Mouse (Mus musculus) forebrain, embryonic 13.5 days (tissue): ENCODE data around the gene Ssb. TPM values are rescaled to one million over a fixed set of nuclear protein-coding genes. Genes with fewer than 3 reads are reported as not detected.

Experiments used
- ATAC-seq: fragments of 200-750 bp; cut with Nextera tagmentation; 2 replicates; pipeline ENCODE4 v1.8.0; 2017
- H3K27ac ChIP-seq: fragments of 300-500 bp; sonication (generic); 2 replicates; pipeline ENCODE4 v1.5.1; 2015; ENCODE audit warnings: inconsistent platforms, mild to moderate bottlenecking, moderate library complexity
- H3K27me3 ChIP-seq: fragments of 300-500 bp; sonication (generic); 2 replicates; pipeline ENCODE4 v1.6.1; 2015; ENCODE audit warnings: mild to moderate bottlenecking, inconsistent platforms
- H3K36me3 ChIP-seq: fragments of 300-500 bp; sonication (generic); 2 replicates; pipeline ENCODE4 v1.6.1; 2015; ENCODE audit warnings: mild to moderate bottlenecking, inconsistent platforms; ENCODE audit not compliant: poor library complexity, severe bottlenecking
- H3K4me1 ChIP-seq: fragments of 300-500 bp; sonication (generic); 2 replicates; pipeline ENCODE4 v1.6.1; 2015; ENCODE audit warnings: inconsistent platforms
- H3K4me2 ChIP-seq: fragments of 300-500 bp; sonication (generic); 2 replicates; pipeline ENCODE4 v1.6.1; 2015; ENCODE audit warnings: inconsistent platforms, mild to moderate bottlenecking, moderate library complexity
- H3K4me3 ChIP-seq: fragments of 300-500 bp; sonication (generic); 2 replicates; pipeline ENCODE4 v1.5.1; 2015; ENCODE audit warnings: mild to moderate bottlenecking, inconsistent platforms
- H3K9ac ChIP-seq: fragments of 300-500 bp; sonication (generic); 2 replicates; pipeline ENCODE4 v1.6.1; 2015; ENCODE audit warnings: mild to moderate bottlenecking, inconsistent platforms
- H3K9me3 ChIP-seq: fragments of 300-500 bp; sonication (generic); replicated peaks from 2 replicates; pipeline ENCODE4 v1.6.1; 2016; ENCODE audit warnings: inconsistent platforms
- WGBS: fragments of 180-500 bp; shearing (Covaris S2); methylation state at CpG from one replicate; pipeline ENCODE4 v1.1.7; 2015; 5-methylcytosine and 5-hydroxymethylcytosine counted together
- polyA plus RNA-seq: library from polyadenylated mRNA; unstranded; fragments of >200 nt; fragmentation: Nextera tagmentation; extraction: Ambion mirVana; gene quantifications from 2 replicates; pipeline ENCODE4 v1.2.1, GENCODE M21; 2015

Ssb gene
- polyA plus RNA-seq, 1 experiment from 2014 or later = 426 TPM

- H3K36me3 ChIP-seq = peaks cover 40% of the 10 kb centered on the region
- no peak overlapping the region for H3K4me2 ChIP-seq
- ATAC-seq = peak; percentile 30; the same call in 1 of the 2 replicates
- H3K9me3 ChIP-seq = no peaks in the 10 kb centered on the region
- peaks cover 6% of the 10 kb centered on the region; the same call in 1 of the 2 replicates for H3K4me1 ChIP-seq
- no peak overlapping the region for H3K9ac ChIP-seq
- no peaks in the 10 kb centered on the region for H3K27me3 ChIP-seq
- no peak overlapping the region for H3K27ac ChIP-seq
- H3K4me3 ChIP-seq = no peak overlapping the region
- 69% methylated on average over 7 of the region's 7 CpGs for WGBS
Measured at GRCm38 (mm10) chr2:69837244-69837967, 24.0 kb upstream of the Ssb start.

GRCm38 (mm10) chr2:69837996-69838395 lies 23.4 kb upstream of the Ssb start:
- no peaks in the 10 kb centered on the region for H3K9me3 ChIP-seq

GRCm38 (mm10) chr2:69838707-69839106 lies 22.7 kb upstream of the Ssb start:
- no peak for ATAC-seq
- Histone ChIP-seq H3K4me1 (peaks cover 6% of the 10 kb centered on the region; the same call in 1 of the 2 replicates), H3K36me3 (peaks cover 28% of the 10 kb centered on the region), H3K4me2 (no peak overlapping the region), H3K27me3 (no peaks in the 10 kb centered on the region), H3K4me3 (no peak overlapping the region), H3K9me3 (no peaks in the 10 kb centered on the region), H3K9ac (no peak overlapping the region), H3K27ac (no peak overlapping the region)

More at GRCm38 (mm10) chr2:69837996-69838395, 23.4 kb upstream of the Ssb start:
- peaks cover 35% of the 10 kb centered on the region for H3K36me3 ChIP-seq
- H3K9ac ChIP-seq = no peak overlapping the region
- no peak overlapping the region for H3K27ac ChIP-seq
- no peak for ATAC-seq
- WGBS = 23% methylated on average over 3 of the region's 3 CpGs
- H3K4me3 ChIP-seq = no peak overlapping the region
- no peaks in the 10 kb centered on the region for H3K27me3 ChIP-seq
- peaks cover 6% of the 10 kb centered on the region; the same call in 1 of the 2 replicates for H3K4me1 ChIP-seq
- H3K4me2 ChIP-seq = no peak overlapping the region

- Histone ChIP-seq H3K27ac (no peak overlapping the region), H3K9ac (no peak overlapping the region), H3K4me3 (no peak overlapping the region), H3K36me3 (peaks cover 15% of the 10 kb centered on the region), H3K4me1 (peaks cover 6% of the 10 kb centered on the region; the same call in 1 of the 2 replicates), H3K4me2 (no peak overlapping the region), H3K27me3 (no peaks in the 10 kb centered on the region), H3K9me3 (no peaks in the 10 kb centered on the region)
- ATAC-seq = peak; percentile 48; the same call in 1 of the 2 replicates
- 21% methylated on average over 6 of the region's 6 CpGs for WGBS
Measured at GRCm38 (mm10) chr2:69840261-69840660, 21.1 kb upstream of the Ssb start.

GRCm38 (mm10) chr2:69849215-69849614 lies 12.1 kb upstream of the Ssb start:
- WGBS = 74% methylated on average over 6 of the region's 6 CpGs
- no peak overlapping the region for H3K27ac ChIP-seq
- no peak overlapping the region for H3K4me2 ChIP-seq
- H3K9me3 ChIP-seq = no peaks in the 10 kb centered on the region
- no peak overlapping the region for H3K4me3 ChIP-seq
- no peaks in the 10 kb centered on the region for H3K27me3 ChIP-seq
- no peaks in the 10 kb centered on the region for H3K4me1 ChIP-seq
- H3K9ac ChIP-seq = no peak overlapping the region
- no peak for ATAC-seq
- H3K36me3 ChIP-seq = no peaks in the 10 kb centered on the region

- Histone ChIP-seq H3K4me2 (no peak overlapping the region), H3K9me3 (no peaks in the 10 kb centered on the region), H3K4me3 (no peak overlapping the region), H3K27me3 (no peaks in the 10 kb centered on the region), H3K27ac (no peak overlapping the region), H3K36me3 (no peaks in the 10 kb centered on the region), H3K4me1 (no peaks in the 10 kb centered on the region), H3K9ac (no peak overlapping the region)
- ATAC-seq = no peak
- 44% methylated on average over 2 of the region's 2 CpGs for WGBS
Measured at GRCm38 (mm10) chr2:69851427-69852058, 9.8 kb upstream of the Ssb start.

- Histone ChIP-seq H3K9ac (no peak overlapping the region), H3K4me2 (no peak overlapping the region), H3K27ac (no peak overlapping the region), H3K9me3 (no peaks in the 10 kb centered on the region), H3K4me1 (no peaks in the 10 kb centered on the region), H3K36me3 (no peaks in the 10 kb centered on the region), H3K27me3 (no peaks in the 10 kb centered on the region), H3K4me3 (no peak overlapping the region)
- no peak for ATAC-seq
- WGBS = 77% methylated on average over 8 of the region's 8 CpGs
Measured at GRCm38 (mm10) chr2:69856392-69856791, 5.0 kb upstream of the Ssb start.

GRCm38 (mm10) chr2:69857882-69858281 lies 3.5 kb upstream of the Ssb start:
- ATAC-seq = no peak
- H3K9ac ChIP-seq = no peak overlapping the region
- no peaks in the 10 kb centered on the region for H3K36me3 ChIP-seq
- WGBS = 74% methylated on average over 1 of the region's 1 CpGs
- peaks cover 7% of the 10 kb centered on the region for H3K4me1 ChIP-seq
- no peaks in the 10 kb centered on the region for H3K9me3 ChIP-seq
- H3K4me3 ChIP-seq = no peak overlapping the region
- H3K4me2 ChIP-seq = no peak overlapping the region
- H3K27me3 ChIP-seq = no peaks in the 10 kb centered on the region
- no peak overlapping the region for H3K27ac ChIP-seq

- Histone ChIP-seq H3K36me3 (peaks cover 10% of the 10 kb centered on the region; the same call in 1 of the 2 replicates), H3K4me1 (peaks cover 27% of the 10 kb centered on the region), H3K9me3 (no peaks in the 10 kb centered on the region), H3K4me2 (peak overlapping the region; percentile 87), H3K4me3 (peak overlapping the region; percentile 100), H3K27me3 (no peaks in the 10 kb centered on the region), H3K27ac (peak overlapping the region; percentile 55; the same call in 1 of the 2 replicates), H3K9ac (peak overlapping the region; percentile 100)
- ATAC-seq = peak; percentile 39
- 13% methylated on average over 12 of the region's 13 CpGs for WGBS
Measured at GRCm38 (mm10) chr2:69860972-69861452, 350 bp upstream of the Ssb start.

GRCm38 (mm10) chr2:69862117-69862657 lies 825 bp downstream of the Ssb start:
- ATAC-seq = no peak

GRCm38 (mm10) chr2:69883990-69884391 lies 22.6 kb downstream of the Ssb start:
- H3K9me3 ChIP-seq = no peaks in the 10 kb centered on the region
- ATAC-seq = no peak
- H3K27me3 ChIP-seq = no peaks in the 10 kb centered on the region
- peaks cover 12% of the 10 kb centered on the region for H3K4me1 ChIP-seq
- no peaks in the 10 kb centered on the region for H3K36me3 ChIP-seq
- no peak overlapping the region for H3K4me3 ChIP-seq
- no peak overlapping the region for H3K27ac ChIP-seq
- 67% methylated on average over 2 of the region's 2 CpGs for WGBS
- H3K9ac ChIP-seq = no peak overlapping the region
- H3K4me2 ChIP-seq = peak overlapping the region; percentile 73

More at GRCm38 (mm10) chr2:69862117-69862657, 825 bp downstream of the Ssb start:
- H3K4me3 ChIP-seq = peak overlapping the region; percentile 100
- H3K27me3 ChIP-seq = no peaks in the 10 kb centered on the region
- peaks cover 27% of the 10 kb centered on the region for H3K4me1 ChIP-seq
- no peaks in the 10 kb centered on the region for H3K9me3 ChIP-seq
- H3K4me2 ChIP-seq = peak overlapping the region; percentile 87
- H3K36me3 ChIP-seq = peaks cover 13% of the 10 kb centered on the region
- peak overlapping the region; percentile 100 for H3K9ac ChIP-seq
- WGBS = 3% methylated on average over 13 of the region's 13 CpGs
- H3K27ac ChIP-seq = no peak overlapping the region

- 64% methylated on average over 6 of the region's 6 CpGs for WGBS
- ATAC-seq = no peak
- Histone ChIP-seq H3K27ac (no peak overlapping the region), H3K36me3 (no peaks in the 10 kb centered on the region), H3K9me3 (no peaks in the 10 kb centered on the region), H3K4me1 (peaks cover 12% of the 10 kb centered on the region), H3K4me2 (peak overlapping the region; percentile 73), H3K4me3 (peak overlapping the region; percentile 56), H3K9ac (peak overlapping the region; percentile 80; the same call in 1 of the 2 replicates), H3K27me3 (no peaks in the 10 kb centered on the region)
Measured at GRCm38 (mm10) chr2:69884581-69884980, 23.2 kb downstream of the Ssb start.
